Mouse (Mus musculus): ENCODE measurements around the gene Ovca2.

The Ovca2 gene

GRCm38 (mm10) chr11:75170136-75170751 is 8.4 kb downstream of the Ovca2 start:
- peak; percentile 88 to 90 for DNase-seq (ENCODE audit: low spot score in 2 of 2)

DNA sequence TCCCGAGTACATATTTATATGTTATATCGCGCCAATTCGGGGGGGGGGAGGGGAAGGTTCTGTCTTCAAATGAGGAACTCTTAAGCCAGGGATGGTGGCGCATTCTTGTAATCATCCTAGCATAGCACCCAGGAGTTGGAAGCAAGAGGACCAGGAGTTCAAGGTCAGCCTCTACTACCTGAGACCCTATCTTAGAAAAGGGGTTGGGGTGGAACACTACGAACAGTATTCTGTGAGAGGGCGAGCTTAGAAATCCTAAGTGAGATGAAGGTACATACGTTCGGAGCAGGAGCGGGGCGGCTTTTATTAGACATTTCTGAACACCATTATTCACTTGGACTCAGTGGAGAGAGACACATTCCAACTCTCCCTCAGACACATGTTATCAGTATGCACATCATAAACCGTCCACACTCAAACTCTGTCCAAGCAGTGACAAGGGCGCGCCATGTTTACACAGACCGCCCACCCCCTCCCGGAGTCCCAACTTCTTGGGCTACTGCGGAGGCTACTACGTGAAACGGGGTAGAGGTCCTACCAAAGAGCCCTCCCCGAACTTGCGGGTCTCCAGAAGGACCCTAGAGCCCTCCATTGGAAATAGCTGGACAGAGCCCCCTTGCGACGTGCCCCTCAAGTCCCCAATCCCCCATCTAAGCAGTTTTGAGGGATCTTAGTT is 9.1 kb downstream of the Ovca2 start, which contains the start of gene Hic1:
Hic1 (minus strand) TSS at position 115 of the 676 bp plus-strand sequence.
- no peak for DNase-seq (ENCODE audit: low spot score in 2 of 2)

DNA sequence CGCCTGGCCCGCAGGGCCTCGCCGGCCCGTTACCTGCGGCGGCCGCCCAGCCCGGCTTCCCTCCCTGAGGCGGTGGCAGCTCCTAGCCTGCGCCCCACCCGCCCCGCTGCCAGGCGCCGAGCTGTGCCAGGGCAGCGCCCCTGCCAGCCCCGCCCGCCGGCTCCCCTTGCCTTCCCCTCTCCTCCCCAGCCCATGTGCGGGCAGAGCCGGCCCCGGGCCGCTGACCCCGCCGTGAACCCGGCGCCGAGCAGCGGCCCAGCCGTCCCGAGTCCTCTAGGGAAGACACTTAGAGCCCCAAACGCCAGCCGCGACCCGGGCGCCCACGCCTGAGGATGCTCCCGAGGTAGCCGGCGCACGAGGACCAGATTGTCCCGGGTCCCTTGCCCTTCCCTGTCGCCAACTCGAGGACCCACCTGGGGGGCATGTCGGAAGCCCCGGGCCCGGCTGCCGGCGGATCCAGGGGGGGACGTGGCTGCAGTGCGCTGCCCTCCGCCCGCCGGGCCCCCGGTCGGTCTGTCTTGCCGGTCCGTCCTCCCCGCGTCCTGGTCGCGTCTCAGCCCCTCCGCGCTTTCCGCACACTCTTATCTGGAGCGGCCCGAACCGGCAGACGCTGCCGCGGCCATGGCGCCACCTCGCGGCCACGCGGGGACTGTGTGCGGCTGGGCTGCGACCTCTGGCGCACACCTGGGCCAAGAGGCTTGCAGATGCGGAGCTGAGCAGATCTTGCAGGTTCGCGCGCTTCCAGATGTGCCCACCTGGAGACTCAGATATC is 9.9 kb downstream of the Ovca2 start:
- DNase-seq (ENCODE audit: low spot score in 2 of 2) = peak in 1 of 2 experiments; percentile 81

GRCm38 (mm10) chr11:75167643-75168589 is 10.7 kb downstream of the Ovca2 start:
- peak in 1 of 2 experiments; percentile 4 for DNase-seq (ENCODE audit: low spot score in 2 of 2)

DNA sequence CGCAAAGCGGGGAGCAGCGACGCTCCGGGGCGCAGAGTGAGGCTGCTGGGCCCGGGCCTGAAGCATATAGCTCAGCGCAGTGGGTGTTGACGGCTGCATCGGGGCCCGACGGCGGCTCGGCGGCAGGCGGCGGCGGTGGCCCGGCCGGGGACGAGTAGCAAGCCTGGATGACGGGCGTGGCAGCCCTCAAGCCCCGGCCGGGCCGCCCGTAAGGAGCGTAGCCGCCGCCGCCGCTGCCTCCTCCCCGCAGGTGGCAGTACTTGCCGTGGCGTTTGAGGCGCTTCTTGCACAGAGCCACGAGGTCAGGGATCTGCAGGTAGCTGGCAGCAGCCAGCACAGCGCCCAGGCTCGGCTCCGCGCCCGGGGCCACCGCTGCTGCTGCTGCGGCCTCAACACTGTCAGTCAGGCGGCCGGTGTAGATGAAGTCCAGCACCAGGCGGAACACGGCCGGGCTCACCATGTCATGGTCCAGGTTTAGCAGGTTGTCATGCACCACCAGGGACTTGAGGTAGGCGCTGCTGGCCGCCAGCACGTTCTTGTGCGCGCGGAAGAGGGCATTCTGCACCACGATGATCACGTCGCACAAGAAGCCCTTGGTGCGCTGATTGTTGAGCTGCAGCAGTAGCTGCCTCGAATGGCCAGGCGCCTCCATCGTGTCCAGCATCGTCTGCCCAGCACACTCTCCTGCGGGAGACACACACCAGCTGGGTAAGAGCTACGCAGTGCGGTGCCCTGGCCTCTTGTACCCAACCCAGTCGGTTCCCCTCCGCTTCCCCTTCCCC is 11.6 kb downstream of the Ovca2 start:
- DNase-seq (ENCODE audit: low spot score in 2 of 2) = peak in 1 of 2 experiments; percentile 19

DNA sequence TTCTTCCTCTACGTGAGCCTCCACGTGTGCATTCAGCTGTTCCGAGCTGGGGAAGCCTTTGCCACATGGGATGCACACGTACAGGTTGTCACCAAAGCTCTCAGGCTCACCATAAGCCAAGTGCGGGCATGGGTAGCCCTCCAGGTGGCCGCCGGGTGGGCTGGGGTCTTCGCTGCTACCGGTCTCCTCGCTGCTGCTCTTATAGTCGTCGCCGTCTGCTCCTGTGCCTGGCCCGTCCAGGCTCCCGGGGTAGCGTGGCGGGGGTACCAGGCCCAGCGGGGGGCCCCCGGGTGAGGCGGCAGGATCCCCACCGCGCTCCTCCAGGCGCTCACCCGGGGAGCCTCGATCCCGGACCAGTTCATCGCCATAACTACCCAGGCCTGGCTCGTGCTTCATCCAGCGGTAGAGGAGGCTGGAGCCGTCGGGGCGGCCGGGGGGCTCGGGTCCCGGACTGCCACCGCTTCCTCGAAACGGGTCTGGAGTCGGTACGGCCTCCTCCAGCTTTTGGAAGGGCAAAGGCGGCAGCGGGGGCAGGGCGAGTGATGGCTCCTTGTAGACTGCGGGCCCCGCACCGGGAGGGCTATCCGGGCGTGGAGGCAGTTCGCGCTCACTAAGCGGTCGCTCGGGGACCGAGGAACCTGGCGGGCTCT is 12.3 kb downstream of the Ovca2 start:
- no peak for DNase-seq (ENCODE audit: low spot score in 2 of 2)

DNA sequence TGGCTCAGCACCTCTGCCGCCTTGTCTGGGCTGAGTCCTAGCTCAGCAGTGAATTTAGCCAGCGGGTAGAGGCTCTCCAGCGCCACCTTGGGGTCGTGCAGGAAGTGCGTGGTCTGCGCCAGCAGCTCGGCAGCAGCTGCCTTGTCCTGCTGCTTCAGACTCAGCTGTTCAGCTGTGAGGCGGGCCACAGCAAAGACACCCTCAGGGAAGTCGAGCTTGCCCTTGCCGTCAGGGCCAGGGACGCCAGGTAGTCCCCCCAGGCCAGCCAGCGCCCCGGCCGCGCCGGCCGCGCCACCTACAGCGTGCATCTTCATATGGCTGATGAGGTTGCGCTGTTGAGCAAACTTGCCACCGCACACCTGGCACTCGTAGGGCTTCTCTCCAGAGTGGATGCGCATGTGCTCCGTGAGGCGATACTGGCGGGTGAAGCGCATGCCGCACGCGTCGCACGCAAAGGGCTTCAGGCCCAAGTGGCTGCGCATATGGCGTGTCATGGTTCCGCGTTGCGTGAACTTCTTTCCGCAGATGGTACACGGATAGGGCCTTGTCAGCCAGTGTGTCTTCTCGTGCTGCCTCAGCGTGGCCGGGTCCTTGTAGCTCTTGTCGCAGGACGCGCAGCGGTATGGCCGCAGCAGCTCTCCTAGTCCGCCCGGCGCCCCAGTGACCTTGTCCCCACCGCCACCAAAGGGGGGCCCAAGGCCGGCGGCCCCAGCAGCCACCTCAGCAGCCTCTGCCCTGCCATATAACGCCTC is 13.0 kb downstream of the Ovca2 start:
- DNase-seq (ENCODE audit: low spot score in 2 of 2) = peak in 1 of 2 experiments; percentile 73

- DNase-seq (ENCODE audit: low spot score in 2 of 2) = no peak
These were observed 13.9 kb downstream of the Ovca2 start for GRCm38 (mm10) chr11:75164750-75165149.

DNA sequence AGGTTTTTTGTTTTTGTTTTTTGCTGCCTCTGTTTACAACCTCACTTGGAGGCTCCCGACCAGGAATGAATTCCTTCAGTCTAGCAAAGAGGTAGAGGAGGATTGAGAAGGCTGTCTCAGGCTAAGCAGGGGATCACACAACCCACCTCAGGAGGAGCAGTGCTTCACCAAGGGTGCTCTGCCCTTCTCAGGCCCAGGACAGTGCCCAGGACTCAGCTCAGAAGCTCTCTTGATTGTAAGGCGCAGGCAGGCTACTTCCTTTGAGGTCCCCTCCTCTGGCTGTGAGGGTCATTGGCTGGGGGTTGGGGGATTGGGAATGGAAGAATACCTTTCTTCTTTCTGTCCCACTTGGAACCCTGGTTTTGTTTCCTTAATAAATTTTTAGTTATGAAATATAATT is 14.6 kb downstream of the Ovca2 start:
- peak in 1 of 2 experiments; percentile 4 for DNase-seq (ENCODE audit: low spot score in 2 of 2)

GRCm38 (mm10) chr11:75163379-75163778 is 15.3 kb downstream of the Ovca2 start:
- DNase-seq (ENCODE audit: low spot score in 2 of 2) = peak in 1 of 2 experiments; percentile 6

DNA sequence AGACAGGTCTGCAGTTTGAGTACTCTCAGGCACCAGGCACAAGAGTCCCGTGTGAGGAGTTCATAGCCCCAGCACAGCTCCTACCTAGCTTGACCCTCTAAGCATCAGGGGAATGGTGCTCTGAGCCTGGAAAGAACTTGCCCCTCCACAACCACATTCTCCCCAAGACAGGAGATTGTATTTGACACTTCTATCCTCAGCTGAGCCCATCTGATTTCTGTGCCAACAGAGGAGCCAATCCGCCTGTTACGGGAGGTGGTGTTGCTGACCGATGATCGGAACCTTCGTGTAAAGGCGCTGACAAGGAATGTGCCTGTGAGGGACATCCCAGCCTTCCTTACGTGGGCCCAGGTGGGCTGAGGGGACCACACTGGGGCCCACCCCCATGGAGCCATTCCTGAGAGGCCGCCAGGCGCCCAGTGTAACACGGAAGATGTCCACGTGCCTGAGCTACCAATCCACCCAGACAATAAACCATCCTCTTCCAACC is 16.0 kb downstream of the Ovca2 start:
- DNase-seq (ENCODE audit: low spot score in 2 of 2) = peak in 1 of 2 experiments; percentile 4

- no peak for DNase-seq (ENCODE audit: low spot score in 2 of 2)
These were observed 17.1 kb downstream of the Ovca2 start for GRCm38 (mm10) chr11:75161417-75162008.

DNA sequence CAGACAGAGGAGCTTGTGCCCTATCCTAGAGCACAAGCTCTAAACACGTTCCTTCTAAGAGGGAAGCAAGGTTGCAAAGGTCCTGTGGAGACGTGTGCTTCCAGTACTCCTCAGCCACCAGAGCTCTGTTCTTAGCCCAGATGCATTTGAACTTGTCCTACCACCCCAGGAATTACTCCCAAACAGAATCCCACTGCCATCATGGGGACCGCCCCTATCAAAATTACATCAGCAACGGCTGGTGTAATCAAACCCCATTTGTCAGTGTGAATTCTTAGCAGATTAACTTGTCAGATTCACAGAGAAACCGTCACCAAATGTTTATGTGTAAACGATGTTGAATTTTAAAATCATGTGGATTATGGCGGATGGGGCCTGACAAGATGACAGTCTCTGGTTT is 17.7 kb downstream of the Ovca2 start:
- DNase-seq (ENCODE audit: low spot score in 2 of 2) = no peak

- no peak for DNase-seq (ENCODE audit: low spot score in 2 of 2)
These were observed 19.1 kb downstream of the Ovca2 start for GRCm38 (mm10) chr11:75159564-75159963.

- DNase-seq (ENCODE audit: low spot score in 2 of 2) = no peak
These were observed 20.2 kb downstream of the Ovca2 start for GRCm38 (mm10) chr11:75158432-75158831.

DNA sequence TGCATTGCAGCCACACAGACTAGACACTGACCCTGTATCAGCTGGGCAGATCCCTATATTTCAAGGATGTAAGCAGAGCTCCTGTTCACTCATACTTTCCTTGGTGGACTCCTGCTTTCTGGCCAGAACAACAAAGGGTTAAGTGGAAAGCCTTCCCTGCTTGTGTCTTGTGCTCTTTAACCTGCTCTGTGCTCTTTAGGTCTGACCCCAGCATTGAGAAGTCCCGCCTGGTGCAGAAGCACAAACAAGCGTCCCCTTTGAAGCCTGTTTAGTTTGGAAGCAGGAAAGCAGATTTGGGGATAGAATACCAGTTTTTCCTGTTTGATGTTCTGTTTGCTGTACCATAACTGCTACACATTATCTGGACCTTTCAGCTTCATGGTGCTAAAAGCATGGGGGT is 20.7 kb downstream of the Ovca2 start:
- DNase-seq (ENCODE audit: low spot score in 2 of 2) = no peak

DNA sequence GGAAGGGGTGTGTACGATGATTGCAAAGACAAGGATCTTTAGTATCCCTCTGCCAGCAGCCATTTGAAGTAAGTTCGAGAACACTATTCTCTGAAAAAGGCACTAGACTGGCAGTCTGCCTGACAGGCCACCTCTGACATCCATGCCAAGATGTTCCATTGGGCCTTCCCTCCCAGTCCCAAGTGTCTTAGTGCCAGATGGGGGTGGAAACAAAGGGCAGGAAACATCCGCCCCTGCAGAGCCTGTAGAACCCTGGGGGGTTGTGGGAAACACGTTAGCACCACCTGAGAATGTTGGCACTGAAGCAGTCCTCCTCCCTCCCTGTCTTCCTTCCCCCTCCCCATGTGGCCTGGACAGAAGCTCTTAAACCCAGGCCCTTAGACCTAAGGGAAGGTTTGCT is 21.6 kb downstream of the Ovca2 start:
- no peak for DNase-seq (ENCODE audit: low spot score in 2 of 2)

GRCm38 (mm10) chr11:75156416-75156815 is 22.2 kb downstream of the Ovca2 start:
- no peak for DNase-seq (ENCODE audit: low spot score in 2 of 2)

GRCm38 (mm10) chr11:75155985-75156384 is 22.6 kb downstream of the Ovca2 start:
- DNase-seq (ENCODE audit: low spot score in 2 of 2) = no peak
